Mouse (Mus musculus) intestine, embryonic 14.5 days (tissue): ENCODE measurements around the gene Pmel. TPM values are rescaled to one million over a fixed set of nuclear protein-coding genes. Genes with fewer than 3 reads are reported as not detected.

Experiments used
- ATAC-seq: fragments of 200-750 bp; cut with Nextera tagmentation; replicated peaks from 2 replicates; pipeline ENCODE4 v1.8.0; 2017; ENCODE audit warnings: low read depth, moderate number of reproducible peaks, moderate TSS enrichment, moderate library complexity; ENCODE audit not compliant: low FRiP score, low TSS enrichment
- DNase-seq: peaks from one replicate; pipeline ENCODE4 v3.0.0-alpha.2; 2018; ENCODE audit warnings: low spot score
- H3K27ac ChIP-seq: fragments of 300-500 bp; sonication (generic); 2 replicates; pipeline ENCODE4 v1.5.1; 2014; ENCODE audit warnings: low read depth, mild to moderate bottlenecking, control low read depth
- H3K27me3 ChIP-seq: fragments of 300-500 bp; sonication (generic); replicated peaks from 2 replicates; pipeline ENCODE4 v1.6.1; 2014; ENCODE audit warnings: low read length, control low read depth; ENCODE audit not compliant: control insufficient read depth, insufficient read depth
- H3K36me3 ChIP-seq: fragments of 300-500 bp; sonication (generic); 2 replicates; pipeline ENCODE4 v1.6.1; 2014; ENCODE audit warnings: low read length, control low read depth; ENCODE audit not compliant: control insufficient read depth, insufficient read depth
- H3K4me1 ChIP-seq: fragments of 300-500 bp; sonication (generic); replicated peaks from 2 replicates; pipeline ENCODE4 v1.6.1; 2014; ENCODE audit warnings: low read length, control low read depth, mixed read lengths; ENCODE audit not compliant: control insufficient read depth, insufficient read depth
- H3K4me2 ChIP-seq: fragments of 300-500 bp; sonication (generic); 2 replicates; pipeline ENCODE4 v1.6.1; 2014; ENCODE audit warnings: low read length
- H3K4me3 ChIP-seq: fragments of 300-500 bp; sonication (generic); 2 replicates; pipeline ENCODE4 v1.5.1; 2014; ENCODE audit warnings: low read depth, low read length, control low read depth, mixed read lengths
- H3K9ac ChIP-seq: fragments of 300-500 bp; sonication (generic); 2 replicates; pipeline ENCODE4 v1.6.1; 2014; ENCODE audit warnings: mild to moderate bottlenecking, low read length
- H3K9me3 ChIP-seq: fragments of 300-500 bp; sonication (generic); 2 replicates; pipeline ENCODE4 v1.6.1; 2016; ENCODE audit warnings: low read length, control low read depth; ENCODE audit not compliant: control insufficient read depth
- WGBS: fragments of 180-500 bp; shearing (Covaris S2); extraction: QIAGEN DNeasy Blood & Tissue Kit; methylation state at CpG from one replicate; pipeline ENCODE4 v1.1.7; 2014; 5-methylcytosine and 5-hydroxymethylcytosine counted together
- polyA plus RNA-seq: library from polyadenylated mRNA; unstranded; fragments of >200 nt; fragmentation: Nextera tagmentation; extraction: Ambion mirVana; gene quantifications from 2 replicates; pipeline ENCODE4 v1.2.1, GENCODE M21; 2014

Pmel gene
- polyA plus RNA-seq = 1.2 TPM in 2 replicates

- Histone ChIP-seq H3K9ac (peak within 1 kb of the TSS; percentile 89), H3K36me3 (peaks cover 41% of the 10 kb centered on the region), H3K4me1 (peaks cover 18% of the 10 kb centered on the region), H3K4me3 (peak within 1 kb of the TSS; percentile 87), H3K4me2 (peak within 1 kb of the TSS; percentile 77), H3K27me3 (no peaks in the 10 kb centered on the region), H3K27ac (peak within 1 kb of the TSS; percentile 98), H3K9me3 (no peaks in the 10 kb centered on the region)
- no peak for DNase-seq
- 13% methylated on average over 4 of the region's 4 CpGs for WGBS
- no peak for ATAC-seq
Measured at GRCm38 (mm10) chr10:128703895-128704294, at the start of gene Pmel. Pmel (plus strand) TSS chr10:128704195.

- ATAC-seq (no peak), DNase-seq (no peak)
- no peak overlapping the region for H3K27ac ChIP-seq
- 59% methylated on average over 3 of the region's 3 CpGs for WGBS
- no peaks in the 10 kb centered on the region for H3K4me1 ChIP-seq
- no peaks in the 10 kb centered on the region for H3K36me3 ChIP-seq
- H3K9ac ChIP-seq = no peak overlapping the region
- H3K4me3 ChIP-seq = no peak overlapping the region
- no peaks in the 10 kb centered on the region for H3K27me3 ChIP-seq
- no peak overlapping the region for H3K4me2 ChIP-seq
- H3K9me3 ChIP-seq = no peaks in the 10 kb centered on the region
Measured at GRCm38 (mm10) chr10:128655254-128655653, 48.7 kb upstream of the Pmel start.

GRCm38 (mm10) chr10:128656731-128657130 lies 47.3 kb upstream of the Pmel start:
- no peak overlapping the region for H3K4me2 ChIP-seq
- 74% methylated on average over 1 of the region's 1 CpGs for WGBS
- no peaks in the 10 kb centered on the region for H3K4me1 ChIP-seq
- DNase-seq = no peak
- no peaks in the 10 kb centered on the region for H3K36me3 ChIP-seq
- H3K27ac ChIP-seq = no peak overlapping the region
- H3K9ac ChIP-seq = no peak overlapping the region
- ATAC-seq = no peak
- no peak overlapping the region for H3K4me3 ChIP-seq
- no peaks in the 10 kb centered on the region for H3K27me3 ChIP-seq
- no peaks in the 10 kb centered on the region for H3K9me3 ChIP-seq

- H3K27ac ChIP-seq = no peak overlapping the region
- no peaks in the 10 kb centered on the region for H3K36me3 ChIP-seq
- no peaks in the 10 kb centered on the region for H3K9me3 ChIP-seq
- H3K4me2 ChIP-seq = no peak overlapping the region
- no peak overlapping the region for H3K4me3 ChIP-seq
- no peaks in the 10 kb centered on the region for H3K27me3 ChIP-seq
- no peaks in the 10 kb centered on the region for H3K4me1 ChIP-seq
- WGBS = 52% methylated on average over 9 of the region's 9 CpGs
- no peak for ATAC-seq
- no peak for DNase-seq
- no peak overlapping the region for H3K9ac ChIP-seq
Measured at GRCm38 (mm10) chr10:128657844-128658243, 46.2 kb upstream of the Pmel start.

- no peak overlapping the region for H3K4me2 ChIP-seq
- no peak overlapping the region for H3K4me3 ChIP-seq
- no peaks in the 10 kb centered on the region for H3K9me3 ChIP-seq
- H3K27ac ChIP-seq = no peak overlapping the region
- no peak overlapping the region for H3K9ac ChIP-seq
- WGBS = 36% methylated on average over 9 of the region's 9 CpGs
- no peaks in the 10 kb centered on the region for H3K27me3 ChIP-seq
- H3K36me3 ChIP-seq = no peaks in the 10 kb centered on the region
- ATAC-seq (no peak), DNase-seq (no peak)
- H3K4me1 ChIP-seq = no peaks in the 10 kb centered on the region
Measured at GRCm38 (mm10) chr10:128659490-128659889, 44.5 kb upstream of the Pmel start.

GRCm38 (mm10) chr10:128662465-128662864 lies 41.5 kb upstream of the Pmel start:
- DNase-seq = no peak
- no peak for ATAC-seq
- Histone ChIP-seq H3K9ac (no peak overlapping the region), H3K36me3 (no peaks in the 10 kb centered on the region), H3K4me1 (no peaks in the 10 kb centered on the region), H3K4me3 (no peak overlapping the region), H3K27ac (no peak overlapping the region), H3K27me3 (no peaks in the 10 kb centered on the region), H3K9me3 (no peaks in the 10 kb centered on the region), H3K4me2 (no peak overlapping the region)

GRCm38 (mm10) chr10:128663441-128664220 lies 40.4 kb upstream of the Pmel start:
- H3K36me3 ChIP-seq = no peaks in the 10 kb centered on the region
- WGBS = 59% methylated on average over 5 of the region's 5 CpGs

DNA sequence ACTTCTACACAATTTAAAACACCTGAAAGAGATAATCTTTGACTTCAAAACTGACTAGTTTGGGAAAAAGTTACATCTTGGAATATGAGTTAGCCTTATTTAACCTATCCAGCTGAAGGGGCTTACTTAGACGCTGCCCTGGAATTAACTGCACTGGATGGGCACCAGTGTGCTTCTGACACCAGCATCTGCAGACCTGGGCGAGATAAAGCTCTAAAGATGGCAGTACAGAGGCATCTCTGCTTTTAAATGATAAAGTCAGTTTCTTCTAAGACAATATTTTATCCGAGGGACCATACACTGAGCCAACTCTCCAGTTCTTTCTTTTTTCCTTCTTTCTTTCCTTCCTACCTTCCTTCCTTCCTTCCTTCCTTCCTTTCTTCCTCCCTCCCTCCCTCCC lies 39.2 kb upstream of the Pmel start:
- Histone ChIP-seq H3K36me3 (no peaks in the 10 kb centered on the region), H3K27me3 (no peaks in the 10 kb centered on the region), H3K9ac (no peak overlapping the region), H3K4me1 (no peaks in the 10 kb centered on the region), H3K27ac (no peak overlapping the region), H3K4me3 (no peak overlapping the region), H3K9me3 (no peaks in the 10 kb centered on the region), H3K4me2 (no peak overlapping the region)
- no peak for ATAC-seq
- DNase-seq = no peak
- 68% methylated on average over 3 of the region's 3 CpGs for WGBS

More at GRCm38 (mm10) chr10:128663441-128664220, 40.4 kb upstream of the Pmel start:
- no peaks in the 10 kb centered on the region for H3K4me1 ChIP-seq
- no peak overlapping the region for H3K9ac ChIP-seq
- no peaks in the 10 kb centered on the region for H3K9me3 ChIP-seq
- H3K27me3 ChIP-seq = no peaks in the 10 kb centered on the region
- no peak for ATAC-seq
- no peak overlapping the region for H3K27ac ChIP-seq
- H3K4me3 ChIP-seq = no peak overlapping the region
- H3K4me2 ChIP-seq = no peak overlapping the region
- no peak for DNase-seq

- Histone ChIP-seq H3K9me3 (no peaks in the 10 kb centered on the region), H3K4me2 (no peak overlapping the region), H3K9ac (no peak overlapping the region), H3K4me3 (no peak overlapping the region), H3K27ac (no peak overlapping the region), H3K27me3 (no peaks in the 10 kb centered on the region), H3K36me3 (no peaks in the 10 kb centered on the region), H3K4me1 (no peaks in the 10 kb centered on the region)
- DNase-seq = no peak
- no peak for ATAC-seq
- 90% methylated on average over 3 of the region's 3 CpGs for WGBS
Measured at GRCm38 (mm10) chr10:128665307-128665706, 38.7 kb upstream of the Pmel start.
